ENCODE assay signal across 18 mouse cellular contexts in the genomic region with DNA sequence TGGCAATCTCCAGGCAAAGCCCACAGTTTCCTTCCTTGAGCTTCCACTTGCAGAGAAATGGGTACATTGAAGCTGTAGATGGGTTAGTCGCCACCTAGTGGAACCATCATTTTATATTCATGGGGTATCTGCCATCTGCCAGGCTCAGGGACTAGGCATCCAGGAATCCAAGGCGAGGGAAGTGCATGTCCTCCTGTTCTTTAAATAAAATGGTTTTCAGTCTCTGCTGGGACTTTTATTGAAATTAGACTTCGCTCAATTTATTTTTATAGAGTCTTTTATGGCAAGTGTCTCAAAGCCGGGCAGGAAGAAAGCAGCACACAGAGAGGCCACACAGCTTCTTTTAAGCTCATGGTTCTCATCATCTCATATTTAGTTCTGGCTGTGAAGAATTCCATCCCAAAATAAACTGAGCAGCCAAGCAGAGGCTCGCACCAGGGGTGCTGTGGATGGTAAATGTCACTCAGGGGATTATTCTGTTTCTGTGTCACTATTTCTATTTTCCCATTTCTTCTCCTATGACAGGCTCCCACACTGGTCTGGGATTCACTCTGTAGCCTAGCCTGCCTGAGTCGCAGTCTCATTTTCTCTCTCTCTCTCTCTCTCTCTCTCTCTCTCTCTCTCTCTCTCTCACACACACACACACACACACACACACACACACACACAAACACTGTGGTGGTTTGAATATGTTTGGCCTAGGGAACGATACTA. TPM values are rescaled to one million over a fixed set of nuclear protein-coding genes. Genes with fewer than 3 reads are reported as not detected.
DNase-seq lines count a peak whose midpoint lies in the region; ATAC-seq and TF ChIP-seq lines count a peak whose summit lies in the region.
"Had no signal": no experiment of that assay in that cellular context is flagged by ENCODE, and none has a peak within 500 bp of the region (broad histone marks: within the 10 kb centered on the region; RNA-seq: fewer than 3 reads in every experiment).

No protein-coding gene starts in this region.

- H3K4me2 ChIP-seq in stomach, postnatal 0 days (replicated peaks; ENCODE audit: low read depth): no peak overlapping the region

- TF ChIP-seq EP300 in stomach, postnatal 0 days (optimal IDR thresholded peaks at IDR 0.05): no peak

- H3K9ac ChIP-seq in stomach, postnatal 0 days (ENCODE audit: low read length): no peak overlapping the region
- H3K9ac ChIP-seq: liver, embryonic 14.5 days had no signal

- H3K36me3 ChIP-seq in stomach, postnatal 0 days (ENCODE audit: control insufficient read depth, insufficient read depth, low read length): no peaks in the 10 kb centered on the region

- 62% methylated on average over 7 of the region's 7 CpGs for WGBS in stomach, postnatal 0 days

- no peak for DNase-seq in frontal cortex, postnatal 10 days (ENCODE audit: low spot score in 2 of 2)
- peak; percentile 31 to 43 for DNase-seq in left cerebral cortex, adult 18-20 months (ENCODE audit: low spot score in 2 of 2)
- DNase-seq in left cerebral cortex, postnatal 4 days: no peak
- no peak for DNase-seq in brain, embryonic 14.5 days (ENCODE audit: low read depth)
- no peak for DNase-seq in stomach, postnatal 0 days (ENCODE audit: low spot score)
- DNase-seq in urinary bladder, postnatal 10 days (ENCODE audit: low spot score): no peak
- DNase-seq in heart, postnatal 10 days: no peak
- DNase-seq: cerebellum, adult 9-11 months; heart, adult 11 months; heart, postnatal 36 days; kidney, adult 11 months; lung, postnatal 36 days; thymus, adult 18-20 months had no signal

- H3K27me3 ChIP-seq in stomach, postnatal 0 days (ENCODE audit: control insufficient read depth, insufficient read depth, low read length): no peaks in the 10 kb centered on the region

- no peaks in the 10 kb centered on the region for H3K4me1 ChIP-seq in stomach, postnatal 0 days (replicated peaks; ENCODE audit: control insufficient read depth, insufficient read depth)

- H3K4me3 ChIP-seq in stomach, postnatal 0 days (ENCODE audit: low read depth, low read length): no peak overlapping the region

- H3K27ac ChIP-seq in stomach, postnatal 0 days (replicated peaks): no peak overlapping the region
- H3K27ac ChIP-seq: liver, embryonic 14.5 days had no signal

- peak; percentile 93 for ATAC-seq in frontal cortex, adult (ENCODE audit: low TSS enrichment)
- no peak for ATAC-seq in stomach, postnatal 0 days (ENCODE audit: low FRiP score, low TSS enrichment)
- ATAC-seq: CD4-positive, CD25-positive, alpha-beta regulatory T cell, adult 4 months; forebrain, embryonic 16.5 days; midbrain, embryonic 16.5 days had no signal

- no peaks in the 10 kb centered on the region for H3K9me3 ChIP-seq in stomach, postnatal 0 days (ENCODE audit: control insufficient read depth, low read length)

- intact Hi-C loops in left cerebral cortex, postnatal 4 days (cut with DNase I): no loop called here
- intact Hi-C loops in heart, postnatal 10 days (cut with DNase I): no loop called here

- TF ChIP-seq POLR2A in brain, embryonic 14.5 days (IDR thresholded peaks at IDR 0.05; ENCODE audit: borderline replicate concordance, extremely low read depth, insufficient read depth, insufficient read length, poor library complexity, severe bottlenecking): no peak

- 0 out of 2 replicates have a peak, but pooled peaks have one; percentile 2 for TF ChIP-seq CTCF in brain, embryonic 14.5 days (IDR thresholded peaks at IDR 0.05; ENCODE audit: borderline replicate concordance, extremely low read depth, insufficient read depth, insufficient read length)
- TF ChIP-seq CTCF in stomach, postnatal 0 days (IDR thresholded peaks at IDR 0.05; ENCODE audit: low read depth): 0 out of 2 replicates have a peak, but pooled peaks have one; percentile 10

RNA-seq across cellular contexts. Expression of gene Ptpn20, which starts 9.1 kb away (rescaled TPM):
- total RNA-seq in left cerebral cortex, adult 18-20 months (2021): under 1 TPM; 0.53 to 0.70 TPM
- total RNA-seq in left cerebral cortex, postnatal 4 days (2021): 1 to 10 TPM in 1 of 2 experiments, under 1 TPM in 1; 0.93 to 1.3 TPM
- 0.10 and 0.11 TPM in 2 replicates for polyA plus RNA-seq in brain, embryonic 14.5 days (2012; rRNA removed)
- 0.07 and 0.08 TPM in 2 replicates for polyA plus RNA-seq in stomach, postnatal 0 days (2015; fragmentation: Nextera tagmentation; extraction: Ambion mirVana)
- not detected for total RNA-seq in heart, postnatal 10 days (2021)
- total RNA-seq: heart, postnatal 36 days had no signal
- polyA plus RNA-seq: CD4-positive, CD25-positive, alpha-beta regulatory T cell, adult 4 months had no signal

Comparison
In these comparisons a context has a peak if more than half of its experiments do, and no peak if none do; other contexts are left out.
1. DNase-seq: peak in left cerebral cortex, adult 18-20 months (2 of 2); none in frontal cortex, postnatal 10 days (0 of 2), left cerebral cortex, postnatal 4 days (single experiment), brain, embryonic 14.5 days (single experiment), stomach, postnatal 0 days (single experiment), urinary bladder, postnatal 10 days (single experiment) and heart, postnatal 10 days (0 of 2).